Mouse (Mus musculus) thymus, postnatal 0 days (tissue): ENCODE data around the gene Plekhb2. TPM values are rescaled to one million over a fixed set of nuclear protein-coding genes. Genes with fewer than 3 reads are reported as not detected.

Experiments used
- DNase-seq: peaks from one replicate; pipeline ENCODE4 v3.0.0-alpha.2; 2015; ENCODE audit warnings: low spot score
- polyA plus RNA-seq: library from polyadenylated mRNA; unstranded; fragments of >200 nt; fragmentation: Nextera tagmentation; extraction: Ambion mirVana; gene quantifications from 2 replicates; pipeline ENCODE4 v1.2.1, GENCODE M21; 2015

Plekhb2 gene
- 40.8 and 41.6 TPM in 2 replicates for polyA plus RNA-seq

- DNase-seq = peak; percentile 82
Observed at GRCm38 (mm10) chr1:34849745-34850342, at the start of gene Plekhb2. Plekhb2 (plus strand) TSS chr1:34849976.

GRCm38 (mm10) chr1:34801616-34802289, 48.0 kb upstream of the Plekhb2 start:
- peak; percentile 74 for DNase-seq

- peak; percentile 83 for DNase-seq
Observed at GRCm38 (mm10) chr1:34802290-34802642, 47.5 kb upstream of the Plekhb2 start.

- DNase-seq = no peak
Observed at GRCm38 (mm10) chr1:34804863-34805262, 44.9 kb upstream of the Plekhb2 start.

- DNase-seq = no peak
Observed at GRCm38 (mm10) chr1:34805931-34806520, 43.8 kb upstream of the Plekhb2 start.

GRCm38 (mm10) chr1:34808445-34808844, 41.3 kb upstream of the Plekhb2 start:
- no peak for DNase-seq

- DNase-seq = no peak
Observed at GRCm38 (mm10) chr1:34810293-34810692, 39.5 kb upstream of the Plekhb2 start.

- no peak for DNase-seq
Observed at GRCm38 (mm10) chr1:34811035-34811434, 38.7 kb upstream of the Plekhb2 start.

- no peak for DNase-seq
Observed at GRCm38 (mm10) chr1:34811581-34811980, 38.2 kb upstream of the Plekhb2 start.

- DNase-seq = no peak
Observed at GRCm38 (mm10) chr1:34812407-34813247, 37.1 kb upstream of the Plekhb2 start.

GRCm38 (mm10) chr1:34815843-34816242, 33.9 kb upstream of the Plekhb2 start:
- no peak for DNase-seq

GRCm38 (mm10) chr1:34819225-34819910, 30.4 kb upstream of the Plekhb2 start:
- no peak for DNase-seq

- no peak for DNase-seq
Observed at GRCm38 (mm10) chr1:34821411-34821810, 28.4 kb upstream of the Plekhb2 start.

GRCm38 (mm10) chr1:34822003-34822402, 27.8 kb upstream of the Plekhb2 start:
- no peak for DNase-seq

GRCm38 (mm10) chr1:34822746-34823145, 27.0 kb upstream of the Plekhb2 start:
- DNase-seq = no peak

GRCm38 (mm10) chr1:34823353-34823752, 26.4 kb upstream of the Plekhb2 start:
- no peak for DNase-seq

GRCm38 (mm10) chr1:34824208-34824607, 25.6 kb upstream of the Plekhb2 start:
- DNase-seq = no peak

- no peak for DNase-seq
Observed at GRCm38 (mm10) chr1:34825909-34826308, 23.9 kb upstream of the Plekhb2 start.

GRCm38 (mm10) chr1:34827900-34828299, 21.9 kb upstream of the Plekhb2 start:
- DNase-seq = no peak

GRCm38 (mm10) chr1:34828528-34829294, 21.1 kb upstream of the Plekhb2 start:
- DNase-seq = no peak
